Mouse (Mus musculus) forebrain, embryonic 12.5 days (tissue): ENCODE measurements around the gene Tbx4. TPM values are rescaled to one million over a fixed set of nuclear protein-coding genes. Genes with fewer than 3 reads are reported as not detected.

Experiments
- ATAC-seq: fragments of 200-750 bp; cut with Nextera tagmentation; 2 replicates; pipeline ENCODE4 v1.8.0; 2017; ENCODE audit warnings: moderate TSS enrichment; ENCODE audit not compliant: low FRiP score
- H3K27ac ChIP-seq: fragments of 300-500 bp; sonication (generic); 2 replicates; pipeline ENCODE4 v1.5.1; 2016; ENCODE audit warnings: mild to moderate bottlenecking
- H3K27me3 ChIP-seq: fragments of 300-500 bp; sonication (generic); 2 replicates; pipeline ENCODE4 v1.6.1; 2016; ENCODE audit warnings: mild to moderate bottlenecking
- H3K36me3 ChIP-seq: fragments of 300-500 bp; sonication (generic); replicated peaks from 2 replicates; pipeline ENCODE4 v1.6.1; 2016; ENCODE audit warnings: mild to moderate bottlenecking
- H3K4me1 ChIP-seq: fragments of 300-500 bp; sonication (generic); 2 replicates; pipeline ENCODE4 v1.6.1; 2016
- H3K4me2 ChIP-seq: fragments of 300-500 bp; sonication (generic); 2 replicates; pipeline ENCODE4 v1.6.1; 2016; ENCODE audit warnings: mild to moderate bottlenecking, moderate library complexity
- H3K4me3 ChIP-seq: fragments of 300-500 bp; sonication (generic); replicated peaks from 2 replicates; pipeline ENCODE4 v1.5.1; 2016; ENCODE audit warnings: mild to moderate bottlenecking
- H3K9ac ChIP-seq: fragments of 300-500 bp; sonication (generic); 2 replicates; pipeline ENCODE4 v1.6.1; 2016; ENCODE audit warnings: mild to moderate bottlenecking
- H3K9me3 ChIP-seq: fragments of 300-500 bp; sonication (generic); 2 replicates; pipeline ENCODE4 v1.6.1; 2016
- WGBS: fragments of 180-500 bp; shearing (Covaris S2); methylation state at CpG from one replicate; pipeline ENCODE4 v1.1.7; 2016; 5-methylcytosine and 5-hydroxymethylcytosine counted together
- polyA plus RNA-seq: library from polyadenylated mRNA; unstranded; fragments of >200 nt; fragmentation: Nextera tagmentation; extraction: Ambion mirVana; gene quantifications from 2 replicates; pipeline ENCODE4 v1.2.1, GENCODE M21; 2016

The Tbx4 gene
- polyA plus RNA-seq, result 0.23 and 0.42 TPM in 2 replicates

GRCm38 (mm10) chr11:85885665-85886428, at the start of gene Tbx4:
Gene Tbx4 (plus strand): TSS chr11:85886422.
- Histone ChIP-seq H3K9me3 (no peaks in the 10 kb centered on the region), H3K4me3 (peak within 1 kb of the TSS; percentile 3; the same call in 1 of the 2 replicates), H3K4me1 (peaks cover 20% of the 10 kb centered on the region), H3K9ac (no peak within 1 kb of the TSS), H3K27me3 (peaks cover 88% of the 10 kb centered on the region), H3K4me2 (peak within 1 kb of the TSS; percentile 19; the same call in 1 of the 2 replicates), H3K36me3 (no peaks in the 10 kb centered on the region), H3K27ac (no peak within 1 kb of the TSS)
- ATAC-seq, result no peak
- WGBS, result 8% methylated on average over 22 of the region's 28 CpGs

GRCm38 (mm10) chr11:85836523-85837290, 49.5 kb upstream of the Tbx4 start:
- H3K4me2 ChIP-seq, result no peak overlapping the region
- peaks cover 98% of the 10 kb centered on the region for H3K27me3 ChIP-seq
- 1% methylated on average over 32 of the region's 32 CpGs for WGBS
- no peak for ATAC-seq
- peaks cover 38% of the 10 kb centered on the region for H3K4me1 ChIP-seq
- no peaks in the 10 kb centered on the region for H3K9me3 ChIP-seq
- no peak overlapping the region for H3K9ac ChIP-seq
- peak overlapping the region; percentile 16 for H3K4me3 ChIP-seq
- H3K36me3 ChIP-seq, result no peaks in the 10 kb centered on the region
- no peak overlapping the region for H3K27ac ChIP-seq

- Histone ChIP-seq H3K9me3 (no peaks in the 10 kb centered on the region), H3K27me3 (peaks cover 98% of the 10 kb centered on the region), H3K36me3 (no peaks in the 10 kb centered on the region), H3K4me2 (no peak overlapping the region), H3K9ac (no peak overlapping the region), H3K4me3 (peak overlapping the region; percentile 16), H3K4me1 (peaks cover 38% of the 10 kb centered on the region), H3K27ac (no peak overlapping the region)
- no peak for ATAC-seq
- WGBS, result 2% methylated on average over 18 of the region's 18 CpGs
Observed at GRCm38 (mm10) chr11:85837291-85837647, 49.0 kb upstream of the Tbx4 start.

GRCm38 (mm10) chr11:85837648-85838423, 48.4 kb upstream of the Tbx4 start:
- peaks cover 38% of the 10 kb centered on the region for H3K4me1 ChIP-seq
- no peaks in the 10 kb centered on the region for H3K36me3 ChIP-seq
- H3K4me3 ChIP-seq, result peak overlapping the region; percentile 27
- H3K9ac ChIP-seq, result no peak overlapping the region
- 0 out of 2 replicates have a peak overlapping the region, but pooled peaks have one; percentile 31 for H3K27ac ChIP-seq
- peaks cover 98% of the 10 kb centered on the region for H3K27me3 ChIP-seq
- H3K9me3 ChIP-seq, result no peaks in the 10 kb centered on the region
- WGBS, result under 1% methylated on average over 67 of the region's 67 CpGs
- ATAC-seq, result no peak
- H3K4me2 ChIP-seq, result peak overlapping the region; percentile 30

GRCm38 (mm10) chr11:85838424-85839257, 47.6 kb upstream of the Tbx4 start:
- H3K4me1 ChIP-seq, result peaks cover 39% of the 10 kb centered on the region
- peak overlapping the region; percentile 30 for H3K4me2 ChIP-seq
- peak overlapping the region; percentile 27 for H3K4me3 ChIP-seq
- H3K27ac ChIP-seq, result no peak overlapping the region
- H3K36me3 ChIP-seq, result no peaks in the 10 kb centered on the region
- H3K27me3 ChIP-seq, result peaks cover 100% of the 10 kb centered on the region
- H3K9ac ChIP-seq, result no peak overlapping the region
- no peaks in the 10 kb centered on the region for H3K9me3 ChIP-seq
- 3% methylated on average over 20 of the region's 20 CpGs for WGBS
- ATAC-seq, result no peak

GRCm38 (mm10) chr11:85839258-85840030, 46.8 kb upstream of the Tbx4 start:
- no peaks in the 10 kb centered on the region for H3K9me3 ChIP-seq
- no peaks in the 10 kb centered on the region for H3K36me3 ChIP-seq
- no peak overlapping the region for H3K9ac ChIP-seq
- peaks cover 48% of the 10 kb centered on the region for H3K4me1 ChIP-seq
- no peak overlapping the region for H3K27ac ChIP-seq
- no peak overlapping the region for H3K4me3 ChIP-seq
- H3K27me3 ChIP-seq, result peaks cover 99% of the 10 kb centered on the region
- WGBS, result 7% methylated on average over 7 of the region's 7 CpGs
- H3K4me2 ChIP-seq, result no peak overlapping the region
- ATAC-seq, result no peak

- Histone ChIP-seq H3K9ac (no peak overlapping the region), H3K4me1 (peaks cover 48% of the 10 kb centered on the region), H3K4me3 (peak overlapping the region; percentile 22), H3K27ac (no peak overlapping the region), H3K4me2 (peak overlapping the region; percentile 25), H3K27me3 (peaks cover 99% of the 10 kb centered on the region), H3K36me3 (no peaks in the 10 kb centered on the region), H3K9me3 (no peaks in the 10 kb centered on the region)
- 3% methylated on average over 27 of the region's 27 CpGs for WGBS
- ATAC-seq, result no peak
Observed at GRCm38 (mm10) chr11:85840031-85840802, 46.0 kb upstream of the Tbx4 start.

GRCm38 (mm10) chr11:85840803-85841145, 45.4 kb upstream of the Tbx4 start:
- Histone ChIP-seq H3K4me1 (peaks cover 48% of the 10 kb centered on the region), H3K4me2 (peak overlapping the region; percentile 25), H3K27ac (no peak overlapping the region)

GRCm38 (mm10) chr11:85841211-85841681, 45.0 kb upstream of the Tbx4 start:
- H3K4me1 ChIP-seq, result peaks cover 48% of the 10 kb centered on the region
- 0 out of 2 replicates have a peak overlapping the region, but pooled peaks have one; percentile 22 for H3K4me3 ChIP-seq
- no peaks in the 10 kb centered on the region for H3K36me3 ChIP-seq
- WGBS, result 8% methylated on average over 8 of the region's 8 CpGs
- peaks cover 99% of the 10 kb centered on the region for H3K27me3 ChIP-seq
- 0 out of 2 replicates have a peak overlapping the region, but pooled peaks have one; percentile 57 for H3K4me2 ChIP-seq
- H3K27ac ChIP-seq, result no peak overlapping the region
- no peaks in the 10 kb centered on the region for H3K9me3 ChIP-seq
- no peak overlapping the region for H3K9ac ChIP-seq
- no peak for ATAC-seq

More at GRCm38 (mm10) chr11:85840803-85841145, 45.4 kb upstream of the Tbx4 start:
- peaks cover 99% of the 10 kb centered on the region for H3K27me3 ChIP-seq
- H3K9me3 ChIP-seq, result no peaks in the 10 kb centered on the region
- H3K9ac ChIP-seq, result no peak overlapping the region
- H3K4me3 ChIP-seq, result peak overlapping the region; percentile 22
- H3K36me3 ChIP-seq, result no peaks in the 10 kb centered on the region
- 0% methylated on average over 21 of the region's 21 CpGs for WGBS
- no peak for ATAC-seq

GRCm38 (mm10) chr11:85841980-85842379, 44.2 kb upstream of the Tbx4 start:
- H3K27ac ChIP-seq, result no peak overlapping the region
- peaks cover 99% of the 10 kb centered on the region for H3K27me3 ChIP-seq
- H3K9me3 ChIP-seq, result no peaks in the 10 kb centered on the region
- H3K36me3 ChIP-seq, result no peaks in the 10 kb centered on the region
- peak; percentile 67 for ATAC-seq
- peak overlapping the region; percentile 41; the same call in 1 of the 2 replicates for H3K9ac ChIP-seq
- H3K4me1 ChIP-seq, result peaks cover 48% of the 10 kb centered on the region
- 0% methylated on average over 32 of the region's 32 CpGs for WGBS
- H3K4me2 ChIP-seq, result peak overlapping the region; percentile 87
- peak overlapping the region; percentile 34 for H3K4me3 ChIP-seq
